Mouse (Mus musculus) mesoderm, embryonic 11.5 days (tissue): ENCODE data around the gene Khdrbs2.
"Not testable (repeated sequence)": the region's sequence is repeated elsewhere in the genome, so short reads cannot be mapped to it uniquely, and the experiment has no call there.

Experiments
- DNase-seq: peaks from one replicate; pipeline ENCODE4 v3.0.0-alpha.2; 2012; ENCODE audit warnings: low read depth, low spot score

Gene Khdrbs2

DNA sequence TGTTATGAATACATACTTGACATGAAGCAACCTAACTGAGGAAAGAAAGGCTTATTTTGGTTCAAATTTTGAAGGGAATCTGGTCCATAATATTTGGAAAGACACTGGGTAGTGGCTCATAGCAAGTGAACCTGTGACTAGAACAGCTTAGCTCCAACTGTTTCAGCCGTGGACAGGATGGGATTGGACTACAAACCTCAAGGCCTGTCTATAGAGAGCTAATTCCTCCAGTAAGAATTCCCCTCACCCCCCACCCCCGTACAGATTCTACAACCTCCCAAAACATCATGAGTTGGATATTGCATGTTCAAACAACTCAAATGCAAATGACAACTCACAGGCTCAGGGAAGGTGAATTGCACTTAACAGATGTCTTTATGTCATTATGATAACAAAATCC is 298.5 kb downstream of the Khdrbs2 start:
- no peak for DNase-seq

DNA sequence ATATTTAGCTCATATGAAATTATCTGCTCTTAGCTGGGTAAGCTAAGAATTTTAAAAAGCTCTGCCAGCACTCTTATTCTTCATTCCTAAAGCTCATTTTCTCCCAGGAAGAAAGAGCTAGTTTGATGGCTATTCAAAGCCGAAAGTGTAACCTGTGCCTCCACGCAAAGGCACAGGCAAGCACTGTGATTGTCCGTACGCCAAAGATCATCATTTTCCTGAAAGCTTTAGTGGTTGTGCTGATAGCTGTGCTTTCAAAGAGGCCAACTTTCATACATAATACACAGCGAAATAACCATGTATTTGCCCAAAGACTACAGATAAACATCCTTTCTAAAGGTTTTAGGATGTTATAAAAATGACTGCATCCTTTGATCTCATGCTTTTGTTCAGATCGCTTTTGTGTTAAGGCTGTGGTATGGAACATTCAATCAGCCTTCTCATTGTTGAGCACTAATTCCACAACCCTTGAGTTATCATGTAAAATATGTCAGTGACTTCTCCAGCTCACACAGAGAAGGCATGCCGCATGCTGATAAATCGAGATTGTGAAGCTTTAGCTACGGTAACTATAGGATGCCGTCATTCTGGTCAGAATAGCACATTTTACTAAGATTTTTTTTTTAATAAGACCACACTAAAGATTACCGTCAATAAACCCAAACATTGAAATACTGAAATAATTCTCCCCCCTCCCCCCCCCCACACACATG is 299.1 kb downstream of the Khdrbs2 start:
- DNase-seq = no peak

DNA sequence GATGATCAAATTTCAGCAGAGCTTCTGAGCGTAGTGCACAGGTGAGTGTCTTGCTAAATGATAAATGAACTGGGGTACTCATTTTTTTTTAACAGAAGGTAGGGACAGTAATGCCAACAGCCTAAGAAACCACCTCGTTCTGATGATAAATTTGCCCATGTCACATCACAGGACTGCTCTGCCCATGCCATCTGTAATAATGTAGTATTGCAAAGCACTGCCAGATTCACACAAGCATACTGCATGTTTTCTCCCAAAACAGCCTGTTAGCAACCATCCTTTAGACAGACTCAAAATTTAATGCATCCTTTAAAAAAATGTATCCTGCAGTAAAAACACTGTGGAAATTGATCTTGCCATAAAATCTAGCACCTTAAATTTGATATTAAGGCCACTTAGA is 315.4 kb downstream of the Khdrbs2 start:
- DNase-seq = no peak

DNA sequence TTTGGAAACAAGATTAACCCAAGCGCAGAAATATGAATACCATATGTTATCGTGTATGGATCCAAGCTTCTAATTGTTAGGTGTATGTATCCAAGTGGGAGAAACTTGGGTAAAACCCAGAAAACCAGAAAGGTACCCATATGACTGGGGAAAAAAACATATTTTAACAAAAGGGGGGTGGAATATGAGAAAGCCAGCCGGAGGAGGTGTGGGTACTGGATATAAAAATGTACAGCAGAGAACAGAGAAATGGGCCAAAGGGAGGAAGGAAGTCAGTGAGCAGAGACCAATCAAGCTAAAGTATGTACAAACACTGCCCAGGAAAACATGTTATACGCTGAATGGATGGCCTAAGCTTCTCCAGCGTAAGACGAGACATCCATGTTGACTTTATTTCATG is 330.9 kb downstream of the Khdrbs2 start:
- no peak for DNase-seq

DNA sequence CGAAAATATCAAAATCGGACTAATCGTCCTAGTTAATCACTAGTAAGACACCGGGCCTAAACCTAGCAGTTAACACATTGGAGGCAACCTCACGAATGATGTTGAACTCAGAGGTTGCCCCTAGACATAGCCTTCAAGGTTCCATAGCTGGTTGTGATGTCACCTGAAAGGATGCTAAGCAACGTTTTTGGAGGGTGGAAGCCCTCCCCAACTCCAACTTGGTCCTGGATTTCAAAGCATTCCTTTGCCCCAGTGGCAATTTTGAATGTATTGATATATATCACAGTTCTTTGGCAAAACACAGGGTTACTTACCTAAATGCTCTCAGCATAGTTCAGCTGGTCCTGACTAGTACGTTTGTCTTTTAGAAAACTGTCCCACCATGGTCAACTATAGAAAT is 374.7 kb downstream of the Khdrbs2 start, which contains the start of gene Gm5415:
TSS of gene Gm5415 (minus strand) at position 101 of the 400 bp plus-strand sequence.
- not testable (repeated sequence) for DNase-seq

DNA sequence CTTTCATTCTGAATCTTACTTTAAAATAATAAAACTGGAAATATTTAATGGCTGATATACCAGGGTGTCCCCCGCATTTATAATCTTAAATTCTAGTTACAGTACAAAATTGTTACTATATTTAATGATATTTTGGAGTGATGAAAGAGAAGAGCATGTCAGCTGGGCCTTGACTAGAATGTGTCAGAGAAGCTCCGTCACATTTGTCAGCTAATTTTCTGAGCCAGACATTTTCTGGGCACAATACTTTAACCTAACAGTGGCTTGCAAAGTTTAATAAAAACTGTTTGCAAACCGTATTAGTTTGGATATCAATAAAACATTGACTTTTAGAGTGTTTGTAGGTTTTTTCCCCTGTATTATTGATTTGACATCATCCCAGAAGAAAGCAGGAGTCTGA is 380.9 kb downstream of the Khdrbs2 start:
- no peak for DNase-seq

DNA sequence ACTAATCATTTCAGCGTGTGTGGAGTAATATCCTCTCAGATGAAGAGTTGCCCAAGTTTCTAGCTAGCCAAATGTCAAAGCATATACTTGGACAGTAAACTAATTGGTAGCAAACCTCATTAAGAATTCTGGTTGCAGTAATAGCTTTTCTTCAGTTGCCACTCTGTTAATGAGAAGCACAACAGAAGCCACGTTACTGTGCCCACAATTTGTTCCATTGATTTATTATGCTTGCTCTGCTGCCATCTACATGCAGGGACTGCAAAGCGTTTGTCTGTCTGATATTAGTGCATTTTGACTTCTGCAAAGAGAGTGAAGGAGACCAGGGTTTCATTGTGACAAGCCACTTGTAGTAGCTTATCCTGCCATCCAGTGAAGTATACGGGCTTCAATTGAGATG is 381.4 kb downstream of the Khdrbs2 start:
- DNase-seq = no peak

DNA sequence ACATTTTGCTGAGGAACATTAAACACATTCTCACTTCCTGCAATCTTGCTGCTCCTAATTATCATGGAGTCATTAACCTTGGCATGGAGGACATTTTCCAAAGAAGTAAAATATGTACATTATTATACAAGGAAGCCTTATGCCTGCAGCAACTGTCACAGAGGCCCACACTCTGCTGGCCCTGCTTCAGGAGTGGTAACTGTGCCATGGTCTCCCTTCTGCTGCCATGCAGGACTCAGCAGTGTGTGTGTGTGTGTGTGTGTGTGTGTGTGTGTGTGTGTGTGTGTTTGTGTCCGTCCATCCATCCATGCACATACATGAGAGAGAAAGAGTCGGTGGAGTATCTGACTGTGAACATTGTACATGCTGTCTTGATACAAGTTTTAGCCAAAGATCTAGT is 396.4 kb downstream of the Khdrbs2 start:
- DNase-seq = no peak

DNA sequence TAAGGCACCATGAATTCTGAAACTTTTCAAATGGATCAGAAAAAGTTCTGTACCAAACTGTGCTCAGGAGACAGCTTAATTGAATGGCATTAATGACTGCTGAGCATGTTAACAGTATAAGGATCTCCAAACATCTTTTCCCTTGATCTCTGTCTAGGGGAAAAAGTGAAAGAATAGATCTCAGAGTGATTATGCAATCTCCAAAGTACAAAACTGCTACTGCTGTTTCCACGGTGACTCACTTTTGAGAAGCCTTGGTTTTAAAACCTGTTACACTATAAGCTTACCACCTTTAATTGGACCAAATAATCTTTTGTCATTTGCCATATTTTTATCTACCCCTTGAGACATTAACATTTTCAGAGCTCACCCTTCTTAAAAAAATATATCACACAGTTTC is 453.5 kb downstream of the Khdrbs2 start:
- no peak for DNase-seq

DNA sequence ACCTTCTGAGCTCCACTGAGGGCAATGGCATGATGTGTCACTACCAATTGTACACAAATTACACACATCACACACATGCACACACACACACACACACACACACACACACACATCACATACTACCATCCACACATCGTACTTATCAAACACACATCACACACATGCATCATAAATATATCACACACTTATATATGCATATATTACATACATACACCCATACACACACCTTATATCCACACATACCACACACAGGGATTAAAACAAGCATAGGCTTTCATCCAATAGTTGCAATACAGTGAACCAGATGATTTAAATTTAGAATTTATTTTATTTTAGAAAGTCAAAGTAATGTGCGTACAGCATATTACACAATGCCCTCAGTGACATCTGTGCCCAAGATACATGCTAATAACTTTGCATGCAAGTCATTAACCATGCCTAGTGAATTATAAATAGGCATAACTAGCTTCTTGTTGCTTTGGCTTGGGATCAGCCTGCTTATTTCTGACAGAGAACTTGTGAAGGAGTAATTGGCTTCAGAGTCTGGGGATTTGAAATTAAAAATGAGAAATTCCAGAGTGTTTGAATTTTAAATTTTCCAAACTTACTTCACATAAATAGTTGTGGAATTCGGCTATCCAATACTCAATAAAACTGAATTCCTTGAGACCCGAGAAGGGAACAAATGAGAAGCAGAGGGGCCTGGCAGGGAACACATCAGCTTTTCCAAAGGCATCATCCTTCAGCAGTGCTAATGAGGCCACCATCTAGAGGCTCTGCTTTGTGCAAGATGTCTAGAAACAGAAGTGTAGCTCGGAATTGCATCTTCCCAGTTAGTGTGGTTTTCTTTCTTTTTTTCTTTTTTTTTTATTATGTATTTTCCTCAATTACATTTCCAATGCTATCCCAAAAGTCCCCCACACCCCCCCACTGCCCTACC is 460.2 kb downstream of the Khdrbs2 start:
- DNase-seq = no peak

DNA sequence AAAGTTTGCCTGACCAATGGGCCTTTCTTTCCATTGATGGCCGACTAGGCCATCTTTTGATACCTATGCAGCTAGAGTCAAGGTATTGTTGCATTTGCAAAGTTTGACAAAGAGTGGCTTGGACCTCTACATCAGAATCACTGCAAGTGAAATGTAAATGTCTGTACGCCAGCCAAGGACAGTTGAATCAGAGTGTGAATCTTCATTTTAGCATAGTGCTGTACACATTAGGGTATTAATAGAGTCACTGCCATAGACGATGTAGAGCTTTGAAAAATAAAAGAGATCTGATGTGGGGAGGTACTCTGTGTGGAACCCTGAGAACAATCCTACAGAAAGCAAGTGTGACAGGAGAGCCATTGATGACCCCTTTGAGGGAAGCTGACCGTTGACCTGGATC is 460.9 kb downstream of the Khdrbs2 start:
- no peak for DNase-seq

DNA sequence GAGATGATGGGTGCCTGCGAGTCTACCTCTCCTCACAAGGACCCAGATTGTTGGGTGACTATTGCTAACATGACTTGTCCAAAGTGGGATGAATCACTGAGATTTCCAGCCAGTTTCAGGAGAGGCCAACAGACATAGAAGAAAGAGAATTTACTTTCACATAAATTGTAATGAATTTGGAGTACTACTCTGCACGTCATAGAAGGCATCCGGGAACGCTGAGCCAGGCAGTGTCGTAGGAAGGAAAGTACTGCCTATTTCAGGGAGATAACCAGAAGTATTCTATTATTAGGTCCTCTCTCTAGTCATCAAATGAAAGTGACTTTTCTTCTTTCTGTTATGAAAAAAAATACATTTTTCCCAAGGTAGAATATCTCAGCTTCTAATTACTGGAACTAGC is 466.6 kb downstream of the Khdrbs2 start:
- DNase-seq = no peak

DNA sequence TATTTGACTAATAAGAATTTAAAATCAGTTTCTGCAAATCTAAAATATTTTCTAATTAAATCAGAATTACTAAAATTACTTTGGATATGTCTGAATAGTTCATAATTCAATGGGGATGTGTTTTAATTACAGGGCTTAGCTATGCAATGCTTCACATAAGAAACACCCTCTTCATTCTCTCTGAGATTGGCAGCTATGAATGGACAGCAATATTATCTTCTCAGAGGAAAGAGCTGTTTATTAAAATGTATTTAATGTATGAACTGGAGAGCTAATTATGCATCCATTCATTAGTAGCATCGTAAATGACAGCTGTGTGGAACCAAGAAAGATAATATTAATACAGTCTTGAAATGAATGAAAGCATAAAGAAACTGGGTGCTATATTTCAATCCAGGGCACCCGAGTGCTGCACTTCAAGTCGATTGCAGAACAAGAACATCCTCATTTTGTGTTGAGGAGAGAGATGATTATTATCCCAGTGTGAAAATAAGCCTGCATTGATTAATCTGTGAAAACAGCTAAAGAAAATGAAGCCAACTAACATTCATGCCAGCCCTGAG is 477.2 kb downstream of the Khdrbs2 start:
- no peak for DNase-seq

DNA sequence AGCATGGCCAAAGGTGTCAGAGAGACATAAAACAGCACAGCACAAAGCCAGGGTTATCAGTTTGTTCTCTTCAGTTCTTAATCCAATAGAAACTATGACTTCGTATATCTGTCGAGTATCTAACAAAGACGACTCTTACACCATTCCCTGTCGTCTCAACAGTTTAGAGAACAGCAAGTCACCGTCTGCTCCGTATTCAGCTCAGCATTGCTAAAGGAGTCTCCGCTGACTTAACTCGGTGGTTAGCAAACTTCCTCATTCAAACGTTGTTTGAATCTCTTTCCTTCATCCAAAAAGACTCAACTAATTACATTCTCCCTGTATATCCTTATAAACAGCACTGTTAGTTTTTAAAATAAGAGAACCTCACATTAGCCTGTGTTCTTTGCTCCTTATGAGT is 521.3 kb downstream of the Khdrbs2 start:
- no peak for DNase-seq

DNA sequence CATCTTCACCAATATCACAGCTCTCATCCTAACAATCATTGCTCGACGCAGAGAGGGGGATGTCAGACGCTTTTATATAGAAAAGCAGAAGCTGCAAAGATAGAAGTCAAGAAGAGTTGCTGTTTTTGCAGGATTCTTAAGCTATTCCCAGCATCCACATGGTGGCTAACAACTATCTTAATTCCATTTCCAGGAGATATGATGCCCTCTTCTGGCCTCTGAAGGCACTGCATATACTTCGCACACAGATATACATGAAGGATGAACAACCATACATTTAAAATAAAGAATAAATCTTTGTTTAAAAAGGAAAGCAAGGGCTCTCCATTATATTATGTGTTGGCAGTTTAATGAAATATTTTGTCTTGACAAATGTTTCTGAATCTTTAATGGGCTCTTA is 527.6 kb downstream of the Khdrbs2 start:
- DNase-seq = no peak

DNA sequence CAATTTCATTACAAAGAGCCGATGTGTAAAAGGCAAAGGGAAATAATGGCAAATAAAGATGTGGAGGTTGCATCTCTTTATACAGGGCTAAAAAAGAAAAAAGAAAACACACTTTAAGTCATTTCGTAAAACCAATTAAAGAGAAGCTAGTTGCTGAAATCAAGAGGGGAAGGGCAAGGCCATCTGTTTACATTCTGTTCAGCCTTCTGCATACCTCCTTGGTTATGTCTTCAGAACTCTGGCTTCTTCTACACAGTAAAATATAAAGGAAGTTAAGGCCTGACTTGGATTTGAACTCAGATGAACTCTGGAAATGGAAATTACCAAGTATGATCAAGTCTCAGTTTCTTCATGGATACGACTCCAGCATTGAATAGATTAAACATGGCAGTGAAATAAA is 528.8 kb downstream of the Khdrbs2 start:
- DNase-seq = no peak
